Mouse (Mus musculus) midbrain, embryonic 12.5 days (tissue): ENCODE results near the gene Ppp1r16b. TPM values are rescaled to one million over a fixed set of nuclear protein-coding genes. Genes with fewer than 3 reads are reported as not detected.

Experiments
- ATAC-seq: fragments of 200-750 bp; cut with Nextera tagmentation; 2 replicates; pipeline ENCODE4 v1.8.0; 2017; ENCODE audit warnings: low read depth, moderate TSS enrichment, moderate library complexity; ENCODE audit not compliant: low FRiP score
- H3K27ac ChIP-seq: fragments of 300-500 bp; sonication (generic); replicated peaks from 2 replicates; pipeline ENCODE4 v1.5.1; 2016; ENCODE audit warnings: mild to moderate bottlenecking
- H3K27me3 ChIP-seq: fragments of 300-500 bp; sonication (generic); 2 replicates; pipeline ENCODE4 v1.6.1; 2016; ENCODE audit warnings: mild to moderate bottlenecking
- H3K36me3 ChIP-seq: fragments of 300-500 bp; sonication (generic); 2 replicates; pipeline ENCODE4 v1.6.1; 2016
- H3K4me1 ChIP-seq: fragments of 300-500 bp; sonication (generic); 2 replicates; pipeline ENCODE4 v1.6.1; 2016
- H3K4me2 ChIP-seq: fragments of 300-500 bp; sonication (generic); replicated peaks from 2 replicates; pipeline ENCODE4 v1.6.1; 2016; ENCODE audit warnings: mild to moderate bottlenecking, moderate library complexity
- H3K4me3 ChIP-seq: fragments of 300-500 bp; sonication (generic); 2 replicates; pipeline ENCODE4 v1.5.1; 2016; ENCODE audit warnings: mild to moderate bottlenecking
- H3K9ac ChIP-seq: fragments of 300-500 bp; sonication (generic); replicated peaks from 2 replicates; pipeline ENCODE4 v1.6.1; 2016; ENCODE audit warnings: mild to moderate bottlenecking, moderate library complexity
- H3K9me3 ChIP-seq: fragments of 300-500 bp; sonication (generic); 2 replicates; pipeline ENCODE4 v1.6.1; 2016; ENCODE audit warnings: mild to moderate bottlenecking
- WGBS: fragments of 180-500 bp; shearing (Covaris S2); methylation state at CpG from one replicate; pipeline ENCODE4 v1.1.7; 2016; 5-methylcytosine and 5-hydroxymethylcytosine counted together
- polyA plus RNA-seq: library from polyadenylated mRNA; unstranded; fragments of >200 nt; fragmentation: Nextera tagmentation; extraction: Ambion mirVana; gene quantifications from 2 replicates; pipeline ENCODE4 v1.2.1, GENCODE M21; 2016

The Ppp1r16b gene
- polyA plus RNA-seq, 1 experiment from 2014 or later = 3.5 TPM

DNA sequence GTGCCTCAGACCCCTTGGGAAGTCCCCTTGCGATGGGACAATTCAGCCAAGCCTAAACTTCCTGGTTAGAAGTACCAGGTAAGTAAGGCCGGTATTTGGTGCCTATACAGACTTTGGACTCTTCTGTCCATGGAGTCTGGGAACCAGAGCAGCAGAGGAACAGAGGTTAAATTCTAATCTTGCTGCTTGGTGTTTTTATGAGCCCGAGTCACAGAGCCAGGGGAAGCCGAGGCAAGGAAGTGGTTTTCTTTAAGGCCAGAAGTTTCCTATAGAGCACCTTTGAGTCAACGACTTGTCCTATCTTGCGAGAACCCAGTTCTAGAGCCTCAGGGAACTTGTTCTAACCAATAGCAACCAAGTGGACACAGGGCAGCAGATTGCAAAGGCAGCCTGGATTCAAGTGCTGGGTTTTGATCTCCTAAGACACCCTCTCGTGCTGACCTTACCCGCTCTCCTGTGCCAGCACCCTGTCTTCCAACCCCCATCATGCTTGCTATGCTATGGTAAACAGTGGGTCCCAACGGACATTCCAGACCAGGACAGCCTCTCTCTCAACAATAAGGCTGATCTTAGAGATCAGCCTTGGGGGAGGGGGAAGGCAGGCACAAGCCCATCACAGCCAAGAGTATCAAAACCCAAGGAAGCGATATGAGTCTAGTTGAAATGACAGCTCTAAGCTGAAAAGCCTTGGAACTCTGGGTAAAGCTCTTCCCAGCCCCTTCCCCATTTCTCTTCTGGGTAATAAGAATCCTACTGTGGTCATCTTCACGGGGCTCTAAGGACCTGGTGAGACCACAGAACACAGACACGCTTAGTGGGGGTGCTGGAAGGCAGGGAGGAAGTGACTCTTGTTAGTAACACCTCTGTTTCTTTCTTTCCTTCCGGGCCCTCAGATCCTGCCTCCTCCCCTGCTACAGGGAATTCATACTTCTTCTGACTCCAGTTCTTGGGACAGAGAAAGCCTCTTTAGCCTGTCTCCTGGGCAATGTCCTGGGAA is 4.3 kb downstream of the Ppp1r16b start:
- H3K36me3 ChIP-seq = no peaks in the 10 kb centered on the region
- H3K9me3 ChIP-seq = no peaks in the 10 kb centered on the region
- no peak for ATAC-seq
- no peak overlapping the region for H3K27ac ChIP-seq
- H3K9ac ChIP-seq = no peak overlapping the region
- WGBS = 64% methylated on average over 13 of the region's 13 CpGs
- H3K4me1 ChIP-seq = peaks cover 61% of the 10 kb centered on the region
- H3K4me3 ChIP-seq = no peak overlapping the region
- H3K27me3 ChIP-seq = peaks cover 42% of the 10 kb centered on the region
- no peak overlapping the region; the same call in 1 of the 2 replicates for H3K4me2 ChIP-seq

DNA sequence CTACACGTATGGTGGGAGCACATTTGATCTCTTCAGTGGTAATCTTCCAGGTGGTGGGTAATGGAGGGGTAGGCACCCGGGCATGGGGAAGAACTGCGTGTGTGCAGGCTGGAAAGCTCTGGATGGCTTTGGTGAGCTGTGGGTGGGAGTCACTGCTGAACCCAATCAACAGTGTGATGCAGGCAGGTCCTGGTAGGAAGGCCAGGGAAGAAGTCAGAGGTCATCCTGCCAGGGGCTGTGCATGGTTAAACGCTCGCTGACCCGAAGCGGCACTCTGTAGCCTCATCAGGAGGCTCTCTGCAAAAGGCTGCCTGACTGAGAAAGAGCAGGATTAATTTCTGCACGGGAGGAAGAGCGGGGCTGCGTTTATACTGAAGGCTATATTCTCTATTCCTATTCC is 5.4 kb downstream of the Ppp1r16b start:
- Histone ChIP-seq H3K36me3 (no peaks in the 10 kb centered on the region), H3K9me3 (no peaks in the 10 kb centered on the region), H3K27ac (no peak overlapping the region), H3K4me3 (no peak overlapping the region), H3K4me1 (peaks cover 55% of the 10 kb centered on the region), H3K9ac (no peak overlapping the region), H3K27me3 (peaks cover 42% of the 10 kb centered on the region), H3K4me2 (no peak overlapping the region)
- WGBS = 10% methylated on average over 10 of the region's 10 CpGs
- ATAC-seq = no peak

DNA sequence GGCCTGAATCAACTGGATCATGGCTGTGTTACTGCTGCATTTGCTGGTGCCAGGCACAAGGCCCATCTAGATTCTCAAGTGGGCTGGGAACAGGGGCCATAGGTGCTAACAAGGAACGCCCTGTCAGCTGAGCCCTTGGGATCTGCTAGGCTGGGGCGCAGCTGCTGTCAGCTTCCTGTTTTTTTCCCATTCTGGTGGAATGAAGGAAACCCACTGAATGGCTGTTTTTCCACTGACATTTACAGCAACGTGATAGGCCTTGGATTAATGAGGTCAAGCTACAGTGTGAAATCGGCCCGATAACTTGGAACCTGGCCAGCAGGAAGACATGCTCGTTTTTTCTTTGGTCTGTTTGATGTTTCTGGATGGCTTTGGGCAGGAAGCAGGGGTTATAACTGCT is 7.6 kb downstream of the Ppp1r16b start:
- Histone ChIP-seq H3K4me2 (no peak overlapping the region), H3K9me3 (no peaks in the 10 kb centered on the region), H3K4me3 (no peak overlapping the region), H3K27me3 (peaks cover 33% of the 10 kb centered on the region), H3K9ac (no peak overlapping the region), H3K4me1 (peaks cover 40% of the 10 kb centered on the region), H3K36me3 (no peaks in the 10 kb centered on the region), H3K27ac (peak overlapping the region; percentile 49; the same call in 1 of the 2 replicates)
- 36% methylated on average over 6 of the region's 6 CpGs for WGBS
- no peak for ATAC-seq

DNA sequence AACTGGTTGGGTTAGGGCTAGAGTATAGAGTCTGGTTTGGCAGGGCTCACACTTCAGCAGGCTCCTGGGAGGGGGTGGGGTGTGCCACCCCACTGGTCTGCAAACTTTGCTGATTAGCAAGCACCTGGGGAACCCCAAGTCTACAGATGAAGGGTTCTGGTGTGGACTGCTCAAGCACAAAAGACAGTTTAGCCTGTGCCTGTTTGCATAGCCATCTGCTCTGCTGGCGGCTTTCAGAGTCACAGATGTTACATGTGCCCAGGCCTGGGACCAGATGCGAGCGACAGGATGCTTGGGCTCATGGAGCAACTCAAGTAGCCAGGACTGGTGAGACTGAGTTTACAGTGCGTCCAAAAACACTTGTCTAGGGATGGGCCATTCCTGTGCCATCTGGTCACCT is 8.3 kb downstream of the Ppp1r16b start:
- Histone ChIP-seq H3K27ac (peak overlapping the region; percentile 49), H3K27me3 (peaks cover 26% of the 10 kb centered on the region), H3K36me3 (no peaks in the 10 kb centered on the region), H3K9me3 (no peaks in the 10 kb centered on the region), H3K4me1 (peaks cover 33% of the 10 kb centered on the region), H3K4me3 (no peak overlapping the region), H3K4me2 (no peak overlapping the region), H3K9ac (no peak overlapping the region)
- 64% methylated on average over 4 of the region's 4 CpGs for WGBS
- ATAC-seq = peak; percentile 35

DNA sequence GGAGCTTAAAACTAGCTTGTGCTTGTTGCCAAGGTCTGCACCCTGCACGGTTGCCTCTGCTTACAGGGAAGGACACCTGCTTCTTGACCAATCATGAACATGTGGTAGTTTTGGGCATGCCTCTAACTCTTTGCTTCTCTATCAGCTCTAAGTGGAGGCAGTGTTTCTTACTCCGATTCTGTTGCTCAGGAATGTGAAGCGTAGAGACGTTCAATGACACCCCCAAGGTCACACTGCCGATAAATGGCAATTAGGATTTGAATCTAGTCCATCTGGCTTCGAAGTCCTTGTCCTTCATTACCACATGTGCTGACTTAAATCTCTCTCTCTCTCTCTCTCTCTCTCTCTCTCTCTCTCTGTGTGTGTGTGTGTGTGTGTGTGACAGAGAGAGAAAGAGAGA is 8.9 kb downstream of the Ppp1r16b start:
- no peaks in the 10 kb centered on the region for H3K36me3 ChIP-seq
- no peaks in the 10 kb centered on the region for H3K9me3 ChIP-seq
- H3K4me2 ChIP-seq = no peak overlapping the region
- H3K27ac ChIP-seq = no peak overlapping the region
- H3K27me3 ChIP-seq = peaks cover 20% of the 10 kb centered on the region
- H3K9ac ChIP-seq = no peak overlapping the region
- no peak for ATAC-seq
- H3K4me1 ChIP-seq = peaks cover 30% of the 10 kb centered on the region
- WGBS = 81% methylated on average over 6 of the region's 6 CpGs
- H3K4me3 ChIP-seq = no peak overlapping the region

DNA sequence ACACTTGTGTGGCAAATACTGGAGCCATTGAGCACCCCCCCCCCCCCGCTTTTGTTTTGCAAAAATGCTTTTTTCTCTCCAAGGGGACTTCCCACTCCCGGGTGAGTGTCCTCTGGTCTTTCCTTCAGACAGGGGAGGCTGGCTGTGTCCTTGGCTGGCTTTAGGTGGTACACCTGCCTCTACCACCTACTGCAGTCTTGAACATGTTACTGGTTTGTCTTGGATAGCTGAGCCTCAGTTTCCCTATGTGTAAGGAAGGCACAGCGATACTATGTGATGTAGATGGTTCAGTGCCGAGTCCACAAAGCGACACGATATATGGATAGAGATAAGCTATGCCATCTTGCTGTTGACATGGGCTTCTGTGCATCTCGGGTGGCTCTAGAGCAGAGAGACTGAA is 9.6 kb downstream of the Ppp1r16b start:
- H3K9ac ChIP-seq = no peak overlapping the region
- no peak overlapping the region for H3K4me2 ChIP-seq
- no peaks in the 10 kb centered on the region for H3K36me3 ChIP-seq
- no peak overlapping the region for H3K4me3 ChIP-seq
- peaks cover 27% of the 10 kb centered on the region for H3K4me1 ChIP-seq
- H3K9me3 ChIP-seq = no peaks in the 10 kb centered on the region
- H3K27me3 ChIP-seq = peaks cover 13% of the 10 kb centered on the region
- ATAC-seq = no peak
- no peak overlapping the region for H3K27ac ChIP-seq
- 86% methylated on average over 7 of the region's 7 CpGs for WGBS

DNA sequence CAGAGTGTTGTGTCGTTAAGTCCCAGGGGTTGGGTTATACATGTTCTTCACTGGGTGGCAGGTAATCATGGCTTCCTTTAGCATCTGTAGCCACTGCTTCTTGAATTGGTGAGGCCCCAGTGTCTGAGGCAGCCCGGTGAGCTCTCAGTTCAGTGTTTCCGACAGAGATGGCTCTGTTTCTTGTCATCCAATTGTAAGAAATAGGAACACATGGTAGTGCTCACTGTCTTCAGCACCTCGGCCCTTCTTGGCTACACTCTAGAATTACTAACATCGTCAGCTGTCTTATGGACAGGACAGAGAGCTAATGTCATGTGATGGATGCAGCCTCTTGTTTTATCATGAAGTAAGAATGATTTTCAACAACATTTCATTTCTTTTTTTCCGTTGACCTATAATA is 10.0 kb downstream of the Ppp1r16b start:
- Histone ChIP-seq H3K27ac (no peak overlapping the region), H3K4me2 (no peak overlapping the region), H3K4me1 (peaks cover 28% of the 10 kb centered on the region), H3K9me3 (no peaks in the 10 kb centered on the region), H3K36me3 (no peaks in the 10 kb centered on the region), H3K9ac (no peak overlapping the region), H3K27me3 (peaks cover 9% of the 10 kb centered on the region), H3K4me3 (no peak overlapping the region)
- WGBS = 86% methylated on average over 6 of the region's 6 CpGs
- no peak for ATAC-seq

DNA sequence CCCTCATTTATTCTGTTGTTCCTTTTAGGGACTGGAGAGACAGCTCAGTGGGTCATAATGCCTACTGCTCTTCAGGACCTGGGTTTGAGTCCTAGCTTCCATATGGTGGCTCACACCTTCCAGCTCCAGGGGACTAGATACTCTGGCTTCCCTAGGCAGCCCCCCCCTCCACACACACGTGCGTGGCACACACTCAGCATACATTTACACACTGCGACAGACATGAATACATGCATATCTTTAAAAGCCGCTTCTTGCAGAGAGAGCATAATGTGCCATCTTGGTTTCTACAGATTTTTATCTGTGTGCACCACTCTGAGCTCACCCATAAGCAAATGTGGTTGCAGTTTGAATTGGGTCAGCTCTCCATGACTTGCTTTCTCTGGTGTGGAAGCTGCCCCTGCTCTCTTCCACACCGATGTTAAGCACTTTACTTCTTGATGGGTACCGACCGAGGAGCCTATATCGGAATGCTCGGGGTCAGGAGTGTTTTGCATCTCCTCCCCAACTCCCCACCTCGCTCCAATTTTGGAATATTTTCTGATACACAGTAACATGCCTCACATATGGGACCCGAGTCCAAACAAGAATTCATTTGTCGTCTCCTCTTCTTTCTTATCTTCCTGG is 10.8 kb downstream of the Ppp1r16b start:
- no peak overlapping the region for H3K4me3 ChIP-seq
- H3K36me3 ChIP-seq = no peaks in the 10 kb centered on the region
- H3K27ac ChIP-seq = no peak overlapping the region
- no peaks in the 10 kb centered on the region for H3K9me3 ChIP-seq
- peaks cover 25% of the 10 kb centered on the region for H3K4me1 ChIP-seq
- 0 out of 2 replicates have a peak, but pooled peaks cover 1% of the 10 kb centered on the region for H3K27me3 ChIP-seq
- 89% methylated on average over 12 of the region's 12 CpGs for WGBS
- no peak for ATAC-seq
- H3K9ac ChIP-seq = no peak overlapping the region
- H3K4me2 ChIP-seq = no peak overlapping the region

DNA sequence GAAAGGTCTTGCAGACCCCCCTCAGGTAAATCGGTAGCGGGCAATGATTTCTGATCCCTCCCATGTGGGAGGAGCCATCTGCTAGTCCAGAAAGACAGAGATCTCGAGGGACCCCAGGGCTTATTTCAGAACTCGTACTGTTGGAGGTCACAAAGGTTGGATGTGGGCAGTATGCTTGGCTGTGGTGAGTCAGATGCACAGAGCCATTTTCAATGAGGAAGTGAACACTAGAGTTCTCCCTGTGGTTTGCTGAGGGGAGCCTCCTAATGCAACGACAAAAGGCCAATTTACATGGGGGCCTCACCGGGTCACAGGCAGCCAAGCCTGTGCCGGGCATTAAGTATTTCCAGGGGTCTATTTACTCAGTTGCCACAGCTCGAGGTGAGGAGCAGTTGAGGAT is 12.7 kb downstream of the Ppp1r16b start:
- Histone ChIP-seq H3K27me3 (no peaks in the 10 kb centered on the region), H3K4me1 (peaks cover 23% of the 10 kb centered on the region), H3K9me3 (no peaks in the 10 kb centered on the region), H3K9ac (no peak overlapping the region), H3K4me3 (no peak overlapping the region), H3K4me2 (no peak overlapping the region), H3K27ac (no peak overlapping the region), H3K36me3 (no peaks in the 10 kb centered on the region)
- ATAC-seq = no peak
- 52% methylated on average over 8 of the region's 8 CpGs for WGBS

DNA sequence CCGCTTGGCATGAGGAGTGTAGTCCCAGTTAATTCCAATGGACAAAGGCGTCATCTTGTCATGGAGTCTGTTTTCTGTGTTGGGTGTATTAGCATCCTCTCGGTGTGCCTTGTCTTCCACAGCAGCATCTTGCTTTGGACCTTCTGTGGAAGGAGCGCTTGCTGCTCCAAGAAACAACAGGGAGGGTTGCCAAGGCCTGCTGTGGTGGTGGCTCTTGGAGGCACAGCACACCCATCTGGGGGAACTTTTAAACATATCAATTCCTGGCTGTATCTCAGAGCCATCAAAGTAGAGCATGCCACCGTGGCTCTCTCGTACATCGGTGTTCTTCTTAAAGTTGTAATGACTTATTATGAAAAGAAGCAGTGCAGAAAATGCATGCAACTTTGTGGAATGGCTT is 13.9 kb downstream of the Ppp1r16b start:
- H3K4me1 ChIP-seq = peaks cover 16% of the 10 kb centered on the region
- WGBS = 96% methylated on average over 7 of the region's 7 CpGs
- no peak for ATAC-seq

DNA sequence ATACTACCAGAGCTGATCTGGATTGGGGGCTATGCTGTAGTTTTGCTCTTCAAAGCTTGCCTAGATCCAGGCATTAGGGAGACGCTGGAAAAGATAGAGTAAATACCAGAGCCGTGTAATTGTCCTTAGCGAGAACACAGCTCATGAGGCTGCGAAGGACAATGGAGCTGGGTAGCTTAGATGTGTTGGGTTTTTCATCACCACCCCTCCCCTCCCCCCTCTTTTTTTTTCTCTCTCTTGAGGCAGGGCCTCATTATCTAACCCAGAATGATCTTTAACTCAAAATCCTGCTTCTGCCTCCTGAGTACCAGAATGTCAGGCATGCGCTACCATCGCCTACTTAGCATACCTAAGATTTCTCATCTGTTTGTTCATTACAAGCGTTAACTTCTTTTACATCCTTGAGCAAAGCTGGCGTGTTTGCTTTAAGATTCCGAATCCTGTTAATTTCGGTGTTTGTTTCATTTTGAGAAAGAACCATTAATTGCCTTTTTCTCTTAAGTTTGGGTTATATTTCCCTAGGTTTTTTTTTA is 15.2 kb downstream of the Ppp1r16b start:
- Histone ChIP-seq H3K9ac (no peak overlapping the region), H3K9me3 (no peaks in the 10 kb centered on the region), H3K4me2 (no peak overlapping the region), H3K36me3 (no peaks in the 10 kb centered on the region), H3K4me1 (peaks cover 18% of the 10 kb centered on the region), H3K27ac (no peak overlapping the region), H3K27me3 (no peaks in the 10 kb centered on the region), H3K4me3 (no peak overlapping the region)
- no peak for ATAC-seq
- WGBS = 47% methylated on average over 10 of the region's 10 CpGs

More for the DNA sequence above, 13.9 kb downstream of the Ppp1r16b start:
- no peak overlapping the region for H3K4me3 ChIP-seq
- H3K9ac ChIP-seq = no peak overlapping the region
- no peak overlapping the region for H3K27ac ChIP-seq
- no peaks in the 10 kb centered on the region for H3K9me3 ChIP-seq
- H3K4me2 ChIP-seq = no peak overlapping the region
- no peaks in the 10 kb centered on the region for H3K36me3 ChIP-seq
- no peaks in the 10 kb centered on the region for H3K27me3 ChIP-seq

DNA sequence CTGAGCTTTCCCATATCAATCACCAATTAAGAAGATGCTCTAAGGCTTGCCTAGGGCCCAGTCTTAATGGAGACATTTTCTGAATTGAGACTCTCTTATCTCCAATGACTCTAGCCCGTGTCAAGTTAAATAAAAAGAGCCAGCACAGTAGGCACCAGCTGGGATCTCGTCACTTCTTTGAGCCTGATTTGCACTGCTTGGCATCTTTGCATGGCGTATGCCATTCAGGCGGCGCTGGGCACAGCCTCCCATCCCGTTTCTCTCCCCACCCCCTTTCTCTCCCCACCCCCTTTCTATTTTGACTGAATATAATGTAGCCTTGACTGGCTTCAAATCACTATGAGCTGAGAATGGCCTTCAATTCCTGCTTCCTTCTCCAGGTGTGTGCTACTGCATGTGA is 16.5 kb downstream of the Ppp1r16b start:
- H3K4me2 ChIP-seq = no peak overlapping the region
- ATAC-seq = no peak
- H3K9me3 ChIP-seq = no peaks in the 10 kb centered on the region
- no peak overlapping the region for H3K9ac ChIP-seq
- H3K4me1 ChIP-seq = peaks cover 18% of the 10 kb centered on the region
- H3K4me3 ChIP-seq = no peak overlapping the region
- H3K36me3 ChIP-seq = no peaks in the 10 kb centered on the region
- 71% methylated on average over 6 of the region's 6 CpGs for WGBS
- no peak overlapping the region for H3K27ac ChIP-seq
- H3K27me3 ChIP-seq = no peaks in the 10 kb centered on the region
